Mouse (Mus musculus): ENCODE data around the gene Znrf3.

Gene Znrf3

GRCm38 (mm10) chr11:5239706-5240690, 204.6 kb downstream of the Znrf3 start:
- no peak for DNase-seq (ENCODE audit: low spot score)

Measured in MN1 (cell line).